8 mouse cellular contexts compared by ENCODE assay signal in genomic region chr10:110733343-110733742, GRCm38 (mm10). TPM values are rescaled to one million over a fixed set of nuclear protein-coding genes. Genes with fewer than 3 reads are reported as not detected.
A peak's percentile ranks its signal among the peaks of the same experiment; 100 is the strongest.
DNase-seq lines count a peak whose midpoint lies in the region; ATAC-seq and TF ChIP-seq lines count a peak whose summit lies in the region.

No protein-coding gene starts in this region.

- H3K36me3 ChIP-seq in E14TG2a.4 (ENCODE audit: insufficient read depth, low read length): no peaks in the 10 kb centered on the region
- no peaks in the 10 kb centered on the region for H3K36me3 ChIP-seq in liver, embryonic 14.5 days (replicated peaks; ENCODE audit: control insufficient read depth, insufficient read depth, low read depth)

- DNase-seq in adrenal gland, adult 2 months: peak; percentile 56
- DNase-seq in embryo, embryonic 10.5 days (ENCODE audit: low spot score): peak; percentile 83
- DNase-seq in gastrocnemius, postnatal 4 days (ENCODE audit: low spot score in 2 of 2): peak; percentile 28 to 66
- peak; percentile 82 to 85 for DNase-seq in kidney, postnatal 4 days
- DNase-seq in liver, embryonic 14.5 days (ENCODE audit: low read depth in 3 of 3, low spot score in 3 of 3): peak; percentile 39 to 49 (median 40)
- peak; percentile 19 for DNase-seq in ovary, adult 18-20 months (ENCODE audit: low spot score)
- DNase-seq in thymus, postnatal 14 days: peak; percentile 76

- H3K27me3 ChIP-seq in E14TG2a.4 (ENCODE audit: insufficient read depth, low read length): peaks cover 19% of the 10 kb centered on the region
- no peaks in the 10 kb centered on the region for H3K27me3 ChIP-seq in liver, embryonic 14.5 days (ENCODE audit: control insufficient read depth, insufficient read depth, low read length)

- no peak for TF ChIP-seq EP300 in liver, embryonic 14.5 days (IDR thresholded peaks at IDR 0.05; ENCODE audit: low read depth)

- 12% methylated on average over 6 of the region's 6 CpGs for WGBS in liver, embryonic 14.5 days (ENCODE audit: insufficient replicate concordance)

- H3K4me1 ChIP-seq in E14TG2a.4 (replicated peaks; ENCODE audit: low read depth, low read length): peaks cover 6% of the 10 kb centered on the region
- H3K4me1 ChIP-seq in liver, embryonic 14.5 days (replicated peaks; ENCODE audit: control insufficient read depth in 2 of 2, insufficient read depth in 2 of 2, low read length in 1 of 2): no peaks in the 10 kb centered on the region

- peak; percentile 90 for TF ChIP-seq CTCF in E14TG2a.4 (conservative IDR thresholded peaks at IDR 0.05; ENCODE audit: low read length)
- TF ChIP-seq CTCF in liver, embryonic 14.5 days (IDR thresholded peaks at IDR 0.05; ENCODE audit: low read depth): peak; percentile 83

- H3K9ac ChIP-seq in liver, embryonic 14.5 days (replicated peaks): no peak overlapping the region

- no peak overlapping the region for H3K4me3 ChIP-seq in E14TG2a.4 (replicated peaks; ENCODE audit: low read length)
- no peak overlapping the region for H3K4me3 ChIP-seq in liver, embryonic 14.5 days (ENCODE audit: insufficient read depth in 1 of 2, low read depth in 2 of 2, low read length in 2 of 2)

- H3K4me2 ChIP-seq in liver, embryonic 14.5 days (ENCODE audit: low read depth): no peak overlapping the region

- no peak for ATAC-seq in liver, embryonic 14.5 days (ENCODE audit: insufficient read depth)

- no peaks in the 10 kb centered on the region for H3K9me3 ChIP-seq in E14TG2a.4 (ENCODE audit: low read length)
- H3K9me3 ChIP-seq in liver, embryonic 14.5 days (ENCODE audit: control insufficient read depth, low read length): no peaks in the 10 kb centered on the region

- H3K27ac ChIP-seq in liver, embryonic 14.5 days: no peak overlapping the region

RNA-seq across cellular contexts. Expression of gene E2f7, which starts 11.9 kb away (rescaled TPM):
- 1 to 10 TPM; 1.4 TPM for total RNA-seq in adrenal gland, adult 2 months (2021)
- 0.08 and 2.0 TPM in 2 replicates for polyA plus RNA-seq in adrenal gland, adult 2 months (2012; rRNA removed)
- total RNA-seq in gastrocnemius, postnatal 4 days (2021): 10 to 100 TPM; 10.9 to 11.6 TPM
- 1.7 and 1.9 TPM in 2 replicates for polyA plus RNA-seq in liver, embryonic 14.5 days (2012; rRNA removed)
- 7.1 and 8.6 TPM in 2 replicates for polyA plus RNA-seq in liver, embryonic 14.5 days (2014; fragmentation: Nextera tagmentation; extraction: Ambion mirVana)

Comparison
In these comparisons a context has a peak if more than half of its experiments do, and no peak if none do; other contexts are left out.
1. DNase-seq: peak in every context shown above with its lines; median percentile 84 in kidney, postnatal 4 days; 83 in embryo, embryonic 10.5 days; 76 in thymus, postnatal 14 days; 56 in adrenal gland, adult 2 months; 47 in gastrocnemius, postnatal 4 days; 40 in liver, embryonic 14.5 days; 19 in ovary, adult 18-20 months.
2. RNA of gene E2f7, which starts 11.9 kb away (total RNA-seq): 10.9 to 11.6 TPM in gastrocnemius, postnatal 4 days; 1.4 TPM in adrenal gland, adult 2 months; every median in the first group is over 4 times any median in the second.